Mouse (Mus musculus) limb, embryonic 11.5 days (tissue): ENCODE measurements at regions not wholly inside any gene's neighbourhood (a gene's known extent, or its start where the extent isn't known, plus 50 kb on each side); places are given as distances from the start of the nearest gene placed in this dataset.

Experiments used
- ATAC-seq: fragments of 200-750 bp; cut with Nextera tagmentation; 2 replicates; pipeline ENCODE4 v1.8.0; 2017; ENCODE audit warnings: low read depth; ENCODE audit not compliant: insufficient number of reproducible peaks, low FRiP score, low TSS enrichment
- DNase-seq: peaks from one replicate; pipeline ENCODE4 v3.0.0-alpha.2; 2015; ENCODE audit warnings: low spot score
- H3K27ac ChIP-seq: fragments of 300-500 bp; sonication (generic); replicated peaks from 2 replicates; pipeline ENCODE4 v1.5.1; 2014; ENCODE audit warnings: low read depth, mild to moderate bottlenecking, low read length
- H3K27me3 ChIP-seq: fragments of 300-500 bp; sonication (generic); 2 replicates; pipeline ENCODE4 v1.6.1; 2014; ENCODE audit warnings: mild to moderate bottlenecking, low read length, mixed read lengths; ENCODE audit not compliant: control insufficient read depth, insufficient read depth
- H3K36me3 ChIP-seq: fragments of 300-500 bp; sonication (generic); 2 replicates; pipeline ENCODE4 v1.6.1; 2014; ENCODE audit warnings: mild to moderate bottlenecking, low read length, moderate library complexity, mixed read lengths; ENCODE audit not compliant: control insufficient read depth, insufficient read depth
- H3K4me1 ChIP-seq: fragments of 300-500 bp; sonication (generic); 2 replicates; pipeline ENCODE4 v1.6.1; 2014; ENCODE audit warnings: low read length, mixed read lengths; ENCODE audit not compliant: control insufficient read depth, insufficient read depth
- H3K4me2 ChIP-seq: fragments of 300-500 bp; sonication (generic); 2 replicates; pipeline ENCODE4 v1.6.1; 2014; ENCODE audit warnings: low read depth, mild to moderate bottlenecking, moderate library complexity; ENCODE audit not compliant: severe bottlenecking
- H3K4me3 ChIP-seq: fragments of 300-500 bp; sonication (generic); 2 replicates; pipeline ENCODE4 v1.5.1; 2014; ENCODE audit warnings: low read depth, low read length
- H3K9ac ChIP-seq: fragments of 300-500 bp; sonication (generic); 2 replicates; pipeline ENCODE4 v1.6.1; 2014; ENCODE audit warnings: mild to moderate bottlenecking, low read length
- H3K9me3 ChIP-seq: fragments of 300-500 bp; sonication (generic); 2 replicates; pipeline ENCODE4 v1.6.1; 2016; ENCODE audit warnings: low read length; ENCODE audit not compliant: control insufficient read depth
- WGBS: fragments of 180-500 bp; shearing (Covaris S2); extraction: QIAGEN DNeasy Blood & Tissue Kit; methylation state at CpG from one replicate; pipeline ENCODE4 v1.1.7; 2014; 5-methylcytosine and 5-hydroxymethylcytosine counted together

DNA sequence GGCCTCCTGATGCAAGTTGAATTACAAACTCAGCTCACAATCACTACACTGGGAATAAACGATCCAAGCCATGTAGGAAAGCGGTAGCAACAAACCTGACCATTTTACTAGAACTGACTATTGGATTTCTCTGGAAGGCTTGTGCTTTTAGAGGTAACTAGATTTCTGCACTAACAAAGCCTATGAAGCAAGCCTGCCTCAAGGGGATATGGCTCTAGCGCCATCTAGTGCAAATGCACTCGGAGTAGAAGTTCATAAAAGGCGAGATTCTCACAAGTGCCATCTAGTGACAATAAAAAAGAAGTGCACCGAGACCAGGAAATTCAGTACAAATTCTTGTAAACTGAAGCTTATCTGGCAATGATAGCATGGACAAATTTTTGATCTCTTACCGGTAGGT, 364.9 kb upstream of the Fmr1 start:
- no peaks in the 10 kb centered on the region for H3K4me1 ChIP-seq
- 23% methylated on average over 7 of the region's 7 CpGs for WGBS
- H3K27ac ChIP-seq: no peak overlapping the region
- no peaks in the 10 kb centered on the region for H3K9me3 ChIP-seq
- H3K4me3 ChIP-seq: no peak overlapping the region
- H3K27me3 ChIP-seq: no peaks in the 10 kb centered on the region
- no peak overlapping the region for H3K4me2 ChIP-seq
- ATAC-seq (no peak; the same call in 1 of the 2 replicates), DNase-seq (peak; percentile 70)
- H3K36me3 ChIP-seq: no peaks in the 10 kb centered on the region
- no peak overlapping the region for H3K9ac ChIP-seq
